Mouse (Mus musculus): ENCODE results near the gene Golim4.

Golim4 gene

DNA sequence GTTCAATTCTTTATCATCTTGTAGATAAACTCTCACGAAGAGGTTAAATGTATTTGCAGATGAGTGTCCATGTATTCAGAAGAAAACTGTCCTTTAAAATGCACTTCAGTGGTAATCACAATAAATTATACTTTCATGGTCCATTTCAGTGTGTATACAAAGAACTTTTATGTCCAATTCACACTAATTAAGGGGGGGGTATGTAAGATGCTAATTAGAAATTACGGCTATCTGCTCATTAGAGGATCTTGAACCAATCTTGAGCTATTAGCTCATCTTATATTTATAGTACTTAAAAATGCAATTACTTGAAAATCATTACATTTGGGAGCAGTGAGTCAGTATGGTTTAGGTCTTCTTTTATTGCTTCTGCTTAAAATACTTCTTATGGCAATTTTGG is 31.6 kb downstream of the Golim4 start:
- no peak for DNase-seq

DNA sequence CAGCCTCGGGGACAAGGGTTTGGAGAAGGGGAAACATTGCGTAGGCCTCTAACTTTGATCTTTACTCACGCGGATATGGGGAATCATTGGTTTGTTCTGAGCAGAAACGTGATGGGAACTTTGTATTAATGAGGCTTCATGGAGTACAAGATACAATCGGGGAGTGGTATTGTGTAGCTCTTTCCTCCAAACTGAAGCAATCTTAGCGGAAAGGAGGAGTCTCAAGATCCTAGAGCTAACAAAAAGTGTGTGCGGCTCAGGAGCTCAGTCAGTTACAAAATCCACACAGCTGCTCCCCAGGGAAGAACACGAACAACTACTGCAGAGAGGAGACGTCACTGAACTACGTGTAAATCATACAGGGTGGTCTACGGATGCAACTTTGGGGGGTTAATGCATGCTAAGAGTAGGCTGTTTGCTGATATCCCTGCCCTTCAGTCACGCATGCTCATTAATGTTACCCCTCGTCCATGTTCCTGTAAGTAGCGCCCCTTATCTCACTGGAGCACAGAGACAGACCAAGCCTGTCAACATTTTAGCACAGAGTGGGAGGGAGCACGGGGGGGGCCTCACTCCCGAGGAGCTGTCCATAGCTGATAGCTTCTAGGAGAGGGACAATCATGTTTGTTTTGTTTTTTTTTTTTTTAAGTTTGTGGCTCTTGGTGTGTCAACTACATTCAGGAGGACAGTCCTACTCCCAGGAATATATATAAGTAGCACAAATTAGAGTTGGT is 38.8 kb downstream of the Golim4 start:
- no peak for DNase-seq

DNA sequence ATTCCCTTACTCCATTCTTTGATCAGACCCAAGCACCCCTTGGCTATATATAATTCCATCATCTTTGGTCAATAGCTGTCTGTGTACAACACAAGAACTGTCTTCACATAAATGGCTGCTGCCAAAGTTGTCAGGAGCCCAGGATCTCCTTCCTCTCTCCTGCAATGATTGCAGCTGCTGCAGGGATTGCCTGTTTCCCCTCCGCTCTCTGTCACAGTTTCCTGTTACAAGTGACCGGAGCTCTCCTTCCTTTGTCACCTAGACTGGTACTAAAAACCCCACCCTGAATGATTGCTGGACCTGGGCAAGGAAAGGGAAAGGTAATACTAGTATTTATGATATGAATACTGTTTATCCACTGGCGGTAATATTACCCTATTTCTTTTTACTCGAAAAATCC is 44.0 kb downstream of the Golim4 start:
- no peak for DNase-seq

DNA sequence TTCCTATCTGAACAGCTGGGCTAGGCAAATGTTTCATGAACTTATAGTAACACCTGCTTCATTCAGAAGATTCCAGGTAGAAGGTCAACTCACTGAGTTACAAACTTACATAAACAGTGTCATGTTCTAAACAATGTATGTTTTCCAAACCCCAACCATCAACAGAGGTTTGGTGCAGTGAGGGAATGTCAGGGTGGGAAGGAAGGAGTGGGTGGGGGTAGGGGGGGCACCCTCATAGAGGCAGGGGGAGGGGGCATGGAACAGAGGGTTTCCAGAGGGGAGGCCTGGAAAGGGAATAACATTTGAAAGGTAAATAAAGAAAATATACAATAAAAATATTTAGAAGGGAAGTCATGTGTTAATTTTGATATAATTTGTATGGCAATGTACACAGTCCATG is 46.0 kb downstream of the Golim4 start:
- DNase-seq, result no peak

DNA sequence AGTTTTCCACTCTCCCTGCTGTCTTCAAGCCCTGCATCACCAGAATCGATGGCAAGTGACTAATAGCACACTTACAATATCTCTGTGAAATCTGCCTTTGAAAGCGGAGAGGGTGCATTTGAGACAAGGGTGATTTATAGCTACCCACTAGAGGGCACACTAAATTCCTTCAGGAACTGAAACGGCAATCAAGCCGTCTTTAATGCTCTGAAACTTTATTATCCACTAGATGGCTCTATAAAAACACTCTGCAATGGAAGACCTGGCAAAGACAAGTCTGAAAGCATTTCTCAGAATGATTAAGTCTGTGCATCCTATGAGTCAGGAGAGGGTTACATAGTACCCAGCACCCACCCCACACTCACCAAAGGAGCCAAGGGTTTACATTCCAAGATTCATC is 46.5 kb downstream of the Golim4 start:
- peak; percentile 18 for DNase-seq

DNA sequence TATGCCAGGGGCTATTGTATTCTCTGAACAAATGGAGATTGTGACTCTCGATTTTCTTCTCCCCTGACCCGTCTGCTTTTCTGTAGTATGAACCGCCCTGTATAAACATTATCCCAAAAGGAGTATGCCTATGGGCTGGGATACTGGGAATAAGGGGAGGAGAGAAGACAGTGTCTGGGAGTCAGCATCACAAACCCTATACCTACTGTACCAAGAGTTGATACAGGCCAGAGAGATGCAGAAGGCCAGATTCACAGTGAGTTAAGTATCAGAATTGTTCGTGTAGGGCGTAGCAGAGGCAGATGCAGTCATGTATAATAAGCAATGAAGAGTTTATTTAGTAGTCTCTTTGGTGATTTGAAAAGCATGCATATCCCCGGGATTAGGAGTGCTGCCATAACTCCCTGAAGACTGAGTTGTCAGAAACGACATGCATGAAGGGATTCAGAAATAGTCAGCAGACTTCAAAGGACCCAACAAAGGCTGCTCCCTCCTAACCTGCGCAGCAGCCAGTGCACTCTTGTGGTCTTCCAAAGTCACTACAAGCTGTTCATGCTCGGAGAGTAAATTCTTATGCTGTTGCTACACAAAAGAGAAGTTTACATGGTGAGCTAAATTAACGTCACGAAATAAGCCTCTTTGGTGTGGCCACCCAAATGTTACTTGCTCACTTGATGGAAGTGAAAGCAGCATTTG is 54.7 kb downstream of the Golim4 start:
- no peak for DNase-seq

DNA sequence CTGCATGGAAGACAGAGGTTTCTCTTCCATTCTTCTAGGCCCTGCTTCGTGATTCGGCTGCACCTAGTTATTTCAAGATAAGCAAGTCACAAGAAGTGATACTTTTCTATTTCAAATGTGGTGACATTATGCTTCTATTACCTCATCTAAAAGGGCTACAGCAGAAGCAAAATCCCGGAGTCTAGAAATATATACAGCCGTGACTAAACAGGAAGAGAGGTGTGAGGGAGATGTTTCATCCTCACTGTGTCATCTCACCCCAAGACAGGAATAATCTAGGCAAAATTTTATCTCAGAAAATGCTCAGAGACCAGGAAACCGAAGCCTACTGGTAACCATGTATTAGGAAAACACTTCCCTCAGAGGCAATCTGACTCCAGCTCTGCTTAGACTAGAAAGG is 61.7 kb downstream of the Golim4 start:
- DNase-seq, result no peak

DNA sequence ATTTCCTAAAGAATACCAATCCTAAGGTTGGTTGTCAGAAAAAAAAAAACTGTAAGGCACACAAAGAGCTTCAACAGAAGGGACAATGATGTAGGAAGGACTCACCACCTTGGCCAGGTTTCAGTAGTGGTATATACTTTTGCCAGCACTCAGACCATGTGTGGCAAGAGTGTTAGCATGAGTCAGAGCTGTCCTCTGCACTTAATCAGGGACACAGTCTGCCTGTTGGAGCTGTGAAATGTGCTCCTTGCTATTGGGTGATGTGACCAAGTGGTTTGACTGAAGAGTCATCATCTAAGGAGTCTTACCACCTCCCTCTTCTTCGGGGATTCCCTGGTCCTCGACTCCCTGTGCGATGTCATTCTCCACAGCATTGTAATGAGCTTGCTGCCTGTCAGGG is 65.2 kb downstream of the Golim4 start:
- DNase-seq, result no peak

DNA sequence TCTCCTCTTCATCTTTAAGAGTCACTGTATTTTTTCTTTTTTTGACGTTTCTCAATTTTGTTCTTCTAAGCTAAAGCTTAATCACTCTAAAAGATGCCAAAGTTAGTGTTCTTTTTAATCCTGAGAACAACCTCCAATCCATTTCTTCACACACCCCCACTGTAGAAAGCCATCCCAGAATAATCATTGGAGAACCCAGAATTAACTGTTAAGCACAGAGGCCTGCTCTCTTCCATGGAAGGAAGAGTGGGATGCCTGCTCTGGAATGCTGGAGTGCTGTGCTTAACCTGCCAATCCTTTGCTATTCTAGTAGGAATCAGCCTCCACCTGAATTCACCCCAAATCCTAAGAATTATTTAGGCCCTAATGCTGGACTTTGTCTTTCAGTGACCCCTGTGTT is 67.4 kb downstream of the Golim4 start:
- no peak for DNase-seq

DNA sequence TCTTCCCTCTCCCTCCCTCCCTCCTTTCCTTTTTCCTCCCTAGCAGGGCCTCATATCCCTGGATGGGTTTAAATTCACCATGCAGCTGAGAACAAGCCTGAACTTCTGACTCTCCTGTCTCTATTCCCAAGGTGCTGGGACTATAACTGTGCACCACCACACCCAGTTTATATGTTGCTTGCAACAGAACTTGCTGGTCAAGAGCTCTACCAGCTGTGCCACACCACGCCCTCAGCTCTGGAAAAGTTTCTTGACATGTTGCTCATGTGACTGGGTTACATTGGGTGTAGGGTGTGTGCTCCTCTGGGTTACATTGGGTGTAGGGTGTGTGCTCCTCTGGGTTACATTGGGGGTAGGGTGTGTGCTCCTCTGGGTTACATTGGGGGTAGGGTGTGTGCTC is 75.2 kb downstream of the Golim4 start:
- no peak for DNase-seq

DNA sequence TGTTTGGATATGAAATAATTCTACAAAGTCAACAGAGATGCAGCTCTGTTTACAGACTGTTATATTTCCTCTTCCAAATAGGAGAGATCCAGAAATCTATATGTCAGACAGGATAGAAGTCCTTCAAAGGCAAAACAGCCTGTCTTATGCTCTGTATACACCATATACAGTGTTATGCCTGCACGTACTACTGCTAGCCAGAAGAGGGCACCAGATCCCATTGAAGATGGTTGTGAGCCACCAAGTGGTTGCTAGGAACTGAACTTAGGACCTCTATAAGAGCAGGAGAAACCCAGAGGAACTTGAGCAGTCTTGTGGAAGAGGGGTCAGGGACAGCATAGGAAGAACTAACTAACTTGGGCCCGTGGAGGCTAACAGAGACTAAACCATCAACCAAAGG is 77.5 kb downstream of the Golim4 start:
- DNase-seq, result no peak

DNA sequence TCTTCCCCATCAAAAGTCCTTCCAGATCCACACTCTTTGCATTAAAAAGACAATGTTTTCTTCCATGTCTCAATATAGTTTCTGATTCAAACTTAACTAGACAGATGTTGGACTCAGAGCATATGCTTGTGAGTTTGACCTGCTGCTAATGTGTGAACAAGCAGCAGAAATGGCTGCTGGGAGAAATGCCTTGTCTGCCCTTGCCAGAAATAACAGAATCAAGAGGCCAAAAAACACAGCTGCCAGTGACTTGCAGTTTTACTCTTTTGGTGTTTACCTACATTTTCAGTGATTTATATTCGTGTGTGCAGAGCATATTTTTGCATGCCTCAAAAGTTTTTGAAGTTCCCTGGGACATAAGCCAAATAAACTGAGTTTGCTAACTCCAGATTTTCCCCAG is 87.9 kb downstream of the Golim4 start:
- peak; percentile 5 for DNase-seq

DNA sequence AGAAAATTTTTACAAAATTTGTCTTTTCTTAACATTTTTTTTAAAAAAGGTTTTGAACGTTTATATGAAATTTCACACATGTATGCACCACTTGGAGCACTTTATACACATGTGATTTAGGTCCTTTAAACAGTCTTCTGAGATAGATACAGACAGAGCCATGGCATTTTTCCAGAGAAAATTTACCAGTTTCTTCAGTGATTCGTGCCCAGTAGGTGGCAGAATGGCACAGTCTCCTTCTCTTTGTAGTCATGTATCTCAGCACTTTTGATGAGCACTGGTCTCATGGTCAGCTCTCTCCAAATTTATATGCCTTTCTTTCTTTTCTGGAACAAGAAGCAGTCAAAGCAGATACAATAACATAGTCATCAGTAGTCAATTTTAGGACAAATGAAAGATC is 92.5 kb downstream of the Golim4 start:
- no peak for DNase-seq

DNA sequence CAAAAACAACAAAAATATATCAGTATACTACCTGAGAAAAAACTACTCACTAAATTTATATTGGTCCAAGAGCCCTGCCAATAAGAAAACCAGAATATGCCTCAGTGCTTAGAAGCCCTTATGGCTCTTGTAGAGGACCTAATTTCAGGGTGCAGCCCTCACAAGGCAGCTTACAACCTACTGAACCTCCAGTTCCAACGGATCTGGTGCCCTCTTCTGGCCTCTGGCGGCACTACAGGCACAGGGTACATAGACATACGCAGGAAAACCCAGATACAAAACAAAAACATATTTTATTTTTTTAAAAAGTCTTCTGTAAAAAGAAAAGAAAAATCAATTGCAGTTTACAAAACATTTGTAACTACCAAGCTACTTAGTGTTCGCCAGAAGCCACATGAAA is 95.1 kb downstream of the Golim4 start:
- DNase-seq, result peak; percentile 65

DNA sequence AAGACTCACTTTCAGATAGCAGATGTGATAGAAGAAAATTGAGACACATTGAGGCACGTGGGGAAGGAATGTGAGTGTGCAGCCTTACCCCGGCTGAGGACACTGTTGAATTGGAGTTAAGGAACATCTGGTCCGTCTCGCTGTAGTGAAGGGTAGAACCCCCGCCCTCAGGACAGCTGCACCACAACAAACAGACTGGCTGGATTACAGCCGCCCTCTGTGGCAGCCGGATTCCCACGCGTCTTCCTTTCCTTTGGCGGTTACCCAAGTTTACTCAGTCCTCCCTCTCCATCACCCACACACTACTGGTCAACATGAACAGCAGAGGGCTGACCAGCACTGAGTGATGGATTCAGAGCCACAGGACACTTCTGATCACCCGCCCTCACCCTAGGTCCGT is 96.0 kb downstream of the Golim4 start:
- peak; percentile 43 for DNase-seq

DNA sequence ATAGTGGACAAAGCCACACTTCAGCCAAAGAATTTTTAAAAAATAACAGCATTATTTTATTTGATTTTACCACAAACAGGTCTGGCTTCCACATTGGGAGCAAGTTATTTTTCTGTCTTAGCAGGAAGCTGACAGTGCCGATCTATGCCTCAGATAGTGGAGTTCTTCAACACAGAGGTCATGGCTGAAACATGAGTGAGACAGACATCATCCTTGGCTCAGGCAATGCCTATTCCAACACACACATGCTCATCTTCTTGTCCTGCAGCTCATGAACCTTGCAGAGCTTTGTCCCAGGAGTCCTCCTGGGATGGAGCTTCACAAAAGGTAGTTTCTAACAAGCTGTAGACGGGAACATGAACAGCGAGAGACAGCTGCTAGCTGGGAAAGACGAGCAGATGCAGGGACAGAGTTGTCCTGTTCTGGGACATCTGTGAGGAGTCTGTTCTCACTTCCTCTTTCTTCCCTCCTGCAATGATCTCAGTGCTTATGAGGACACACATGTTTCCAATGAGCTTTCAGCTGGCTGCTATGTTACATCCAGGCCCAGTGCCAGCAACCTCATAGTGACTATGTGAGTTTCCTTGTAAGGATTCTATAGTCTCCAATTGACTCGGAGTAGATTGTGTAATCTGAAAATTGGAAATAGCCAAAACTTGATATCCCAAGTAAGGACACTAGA is 121.3 kb downstream of the Golim4 start:
- DNase-seq, result peak; percentile 8

DNA sequence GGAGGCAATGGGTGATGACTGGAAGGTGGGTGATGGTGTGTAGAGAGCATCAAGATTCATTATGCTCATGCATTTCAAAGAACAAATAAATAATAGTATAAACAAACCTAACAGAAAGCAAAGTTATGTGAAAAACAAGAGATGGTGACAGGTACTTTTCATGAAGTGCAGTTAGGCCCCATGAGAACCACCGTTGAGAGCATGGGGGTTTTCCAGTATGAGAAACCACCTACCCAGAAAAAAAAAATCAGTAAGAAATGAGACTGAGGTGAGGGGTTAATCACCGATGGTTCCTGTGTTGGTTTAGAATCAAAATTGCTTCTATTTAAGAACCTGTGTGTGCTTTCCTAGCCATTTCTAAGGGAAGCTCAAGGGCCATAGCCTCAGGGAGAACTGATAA is 121.9 kb downstream of the Golim4 start:
- no peak for DNase-seq

Measured in lung, postnatal 14 days (tissue).